Mouse (Mus musculus) cerebellum, postnatal 36 days (tissue): ENCODE measurements around the gene Tjp3.

Experiments
- DNase-seq, 2 experiments: peaks; one replicate each; pipeline ENCODE4 v3.0.0; 2021 to 2022; ENCODE audit warnings: mixed read lengths in 2 of 2

Tjp3 gene

DNA sequence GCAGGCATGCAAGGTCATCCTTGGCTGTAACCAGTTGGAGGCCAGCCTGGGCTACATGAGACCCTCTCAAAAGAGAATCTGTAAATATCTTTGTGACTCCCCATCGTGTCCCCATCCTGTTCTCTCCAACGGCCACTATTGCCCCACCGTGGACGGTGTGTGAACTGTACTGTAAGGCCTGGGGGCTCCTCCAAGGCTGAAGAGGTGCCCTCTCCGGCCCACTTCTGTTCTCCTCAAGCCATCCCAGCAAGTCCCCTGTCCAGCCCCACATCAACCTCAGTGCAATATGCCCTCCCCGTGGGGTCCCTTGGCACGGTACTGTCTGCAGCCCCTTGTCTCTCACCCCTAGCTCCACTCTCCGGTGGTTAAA lies 27.9 kb upstream of the Tjp3 start:
- peak in 1 of 2 experiments; percentile 33 for DNase-seq

DNA sequence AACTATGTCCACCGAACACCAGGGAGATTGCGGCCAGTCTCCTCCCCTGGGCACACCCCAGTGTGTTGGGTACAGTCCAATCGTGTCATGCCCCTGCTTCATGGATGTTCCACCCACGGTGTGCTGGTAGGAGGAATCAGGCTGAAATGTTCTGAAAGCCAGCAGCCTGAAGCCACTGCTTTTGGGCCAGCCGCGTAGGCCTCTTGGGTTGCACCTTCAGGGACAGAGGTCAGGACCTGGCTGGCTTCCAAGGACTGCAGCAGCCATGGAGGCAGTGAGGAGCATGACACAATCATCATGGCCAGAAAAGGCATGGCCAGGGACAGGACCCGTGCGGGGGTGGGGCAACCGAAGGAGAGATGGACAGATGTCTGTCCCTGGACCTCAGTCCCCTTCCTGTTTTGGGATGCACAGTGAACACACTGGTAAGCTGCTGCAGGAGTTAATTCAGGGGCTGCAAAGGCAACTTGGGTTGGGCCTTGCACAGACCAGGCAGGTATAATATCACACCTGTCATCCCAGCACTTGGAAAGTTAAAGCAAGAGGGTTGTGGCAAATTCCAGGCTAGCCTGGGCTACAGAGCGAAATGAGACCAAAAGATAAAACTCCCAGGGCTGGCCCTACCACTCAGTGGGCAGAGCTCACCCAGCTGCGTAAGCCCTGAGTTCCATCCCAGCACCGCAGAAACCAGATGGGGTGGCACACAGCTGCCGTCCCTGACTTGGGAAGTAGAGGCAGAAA lies 27.4 kb upstream of the Tjp3 start:
- DNase-seq = peak; percentile 46 to 55

DNA sequence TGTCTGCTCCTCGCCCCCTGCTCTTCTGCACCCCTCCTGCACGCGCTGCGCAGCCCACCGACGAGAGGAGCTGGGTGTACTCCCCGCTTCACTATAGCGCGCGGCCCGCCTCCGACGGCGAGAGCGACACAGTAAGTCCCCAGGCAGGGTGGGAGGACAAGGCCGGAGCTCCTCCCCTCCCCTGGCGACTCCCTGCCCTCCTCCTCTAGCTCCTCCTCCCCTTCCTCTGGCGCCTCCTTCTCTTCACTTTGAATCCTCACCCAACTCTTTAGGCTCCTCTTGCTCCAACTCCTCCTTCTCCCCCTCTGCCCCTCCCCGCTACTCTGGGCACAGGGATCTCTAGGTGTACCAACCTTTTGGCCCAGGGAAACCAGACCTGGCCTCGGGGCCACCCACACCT lies 25.9 kb upstream of the Tjp3 start:
- no peak for DNase-seq

DNA sequence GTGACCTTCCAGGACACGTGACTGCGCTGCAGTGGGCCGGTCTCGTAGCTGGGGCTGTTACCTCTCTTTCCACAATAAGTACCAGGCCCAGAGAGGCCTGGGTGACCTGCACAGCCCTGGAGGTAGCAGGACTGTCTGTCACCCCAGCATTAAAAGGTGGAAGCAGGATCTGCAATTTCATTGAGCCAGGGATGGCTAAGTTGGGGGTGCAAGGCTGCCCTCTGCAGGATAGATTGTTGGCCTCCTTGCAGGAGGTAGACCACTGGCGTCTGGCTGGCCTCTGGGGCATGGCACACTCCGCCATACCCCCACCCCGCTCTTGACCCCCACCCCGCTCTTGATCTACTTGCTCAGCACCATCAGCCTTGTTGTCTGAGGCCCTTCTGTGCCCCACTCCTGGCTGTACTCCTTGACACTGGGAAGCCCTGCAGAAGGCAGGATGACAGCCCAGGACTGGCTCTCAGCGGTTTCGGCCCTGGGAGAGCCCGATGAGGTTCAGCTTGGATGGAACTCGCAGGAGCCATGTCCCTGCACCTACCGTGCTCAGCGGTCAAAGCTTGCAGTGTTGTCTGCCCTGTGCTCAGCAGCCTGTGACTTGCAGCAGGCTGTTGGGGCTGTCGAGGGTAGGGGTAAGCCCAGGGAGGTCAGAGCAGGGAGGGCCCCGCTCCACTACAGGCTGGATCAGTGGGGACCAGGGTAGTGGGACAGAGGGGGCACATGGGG lies 25.1 kb upstream of the Tjp3 start:
- DNase-seq = peak in 1 of 2 experiments; percentile 36

DNA sequence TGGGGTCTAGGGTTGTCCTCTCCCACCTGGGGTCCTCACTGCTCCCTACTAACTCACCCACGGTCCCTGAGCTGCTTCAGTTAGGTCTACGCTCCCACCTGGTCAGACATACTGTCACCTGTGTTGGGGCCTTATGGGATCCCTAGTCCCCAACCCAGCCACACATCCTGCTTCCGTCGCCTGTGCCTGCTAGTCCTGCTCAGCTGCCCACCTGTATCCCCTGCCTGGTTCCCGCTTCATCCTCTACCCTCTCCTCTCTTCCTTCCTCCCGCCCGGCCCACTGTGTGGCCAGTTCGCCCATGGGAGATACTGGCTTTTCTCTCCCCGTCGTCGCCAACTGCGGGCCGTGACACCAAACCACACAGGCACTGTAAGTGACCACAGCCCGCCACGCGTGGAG lies 24.2 kb upstream of the Tjp3 start:
- DNase-seq = no peak

DNA sequence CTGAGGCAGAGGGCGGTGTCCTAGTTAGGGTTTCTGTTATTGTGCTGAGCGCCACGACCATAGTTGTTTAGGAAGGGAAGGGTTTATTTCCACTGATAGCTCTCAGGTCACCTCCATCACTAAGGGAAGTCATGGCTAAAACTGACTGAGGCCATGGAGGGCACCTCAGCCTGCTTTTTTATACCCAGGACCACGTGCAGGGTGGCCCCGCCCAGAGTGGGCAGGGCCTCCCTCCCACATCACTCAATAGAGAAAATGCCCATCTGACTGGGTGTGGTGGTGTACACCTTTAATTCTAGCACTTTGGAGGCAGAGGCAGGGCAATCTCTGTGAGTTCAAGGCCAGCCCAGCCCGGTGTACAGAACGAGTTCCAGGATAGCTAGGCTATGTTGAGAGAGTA lies 22.8 kb upstream of the Tjp3 start:
- no peak for DNase-seq

DNA sequence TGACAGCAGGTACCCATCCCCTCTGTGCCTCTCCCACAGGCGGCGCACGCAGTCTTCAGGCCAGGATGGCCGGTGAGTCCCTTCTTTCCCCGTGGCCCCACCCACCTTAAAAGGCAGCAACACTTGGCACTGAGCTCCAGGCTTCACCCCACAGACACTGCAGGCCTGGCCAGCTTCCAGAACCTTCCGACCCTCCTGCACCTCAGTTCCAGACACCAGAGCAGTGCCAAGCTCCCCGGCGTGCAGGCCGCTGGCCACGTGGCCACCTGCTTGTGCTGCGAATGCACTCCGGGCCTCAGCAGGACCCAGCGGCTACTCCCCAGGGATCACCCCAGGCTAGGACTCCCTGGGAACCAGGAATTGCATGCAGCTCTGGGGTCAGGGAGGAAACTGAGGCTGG lies 22.2 kb upstream of the Tjp3 start:
- DNase-seq = no peak

DNA sequence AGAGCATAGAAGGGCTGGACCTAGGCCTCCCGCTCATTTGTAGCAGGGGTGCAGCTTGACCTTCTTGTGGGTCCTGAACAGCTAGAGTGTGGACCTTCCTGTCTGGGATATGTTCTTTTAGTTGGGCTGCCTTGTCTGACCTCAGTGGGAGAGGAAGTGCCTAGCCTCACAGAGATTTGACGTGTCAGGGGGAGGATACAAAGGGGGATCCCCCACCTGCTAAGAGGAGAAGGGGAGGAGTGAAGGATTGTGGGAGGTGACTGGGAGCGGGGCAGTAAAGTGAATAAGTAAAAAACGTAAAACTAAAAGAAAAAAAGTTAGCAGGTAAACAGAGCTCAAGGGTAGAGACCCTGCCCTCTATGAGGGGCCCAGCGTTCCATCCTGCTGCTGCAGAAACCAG lies 18.2 kb upstream of the Tjp3 start:
- DNase-seq = no peak

DNA sequence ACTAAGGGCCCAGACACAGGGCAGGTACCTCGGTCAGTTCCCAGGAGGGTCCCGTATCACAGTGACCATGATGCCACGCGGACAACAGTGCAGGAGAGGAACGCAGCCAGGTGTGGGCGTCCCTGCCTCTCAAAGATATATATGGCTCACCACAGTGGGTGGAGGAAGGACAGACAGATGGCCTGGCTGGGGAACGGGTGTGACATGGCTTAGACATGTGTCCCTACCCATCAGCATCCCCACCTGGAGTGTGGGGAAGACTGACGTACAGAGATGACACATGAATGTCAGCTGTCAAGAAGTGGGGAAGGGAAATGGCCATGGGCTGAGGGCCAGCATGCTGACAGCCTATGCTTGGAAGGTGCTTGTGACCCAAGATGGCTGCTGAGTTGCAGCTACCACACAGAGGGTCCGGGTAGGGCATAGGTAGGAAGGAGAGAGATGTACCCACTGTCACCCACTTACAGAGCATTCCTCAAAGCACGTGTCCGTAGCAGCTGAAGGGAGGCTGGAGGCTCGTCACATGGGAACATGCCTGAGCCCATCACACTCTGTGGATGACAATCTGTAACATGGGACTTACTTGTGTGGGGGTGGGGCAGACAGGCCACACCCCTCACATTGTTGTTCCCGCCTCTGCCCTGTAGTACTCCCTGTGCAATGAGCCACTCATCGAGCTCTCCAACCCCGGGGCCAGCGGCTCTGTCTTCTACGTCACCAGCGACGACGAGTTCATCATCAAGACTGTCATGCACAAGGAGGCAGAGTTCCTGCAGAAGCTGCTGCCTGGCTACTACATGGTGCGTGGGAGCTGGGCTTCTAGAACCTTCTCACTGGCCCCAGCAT lies 15.7 kb upstream of the Tjp3 start:
- DNase-seq = no peak

DNA sequence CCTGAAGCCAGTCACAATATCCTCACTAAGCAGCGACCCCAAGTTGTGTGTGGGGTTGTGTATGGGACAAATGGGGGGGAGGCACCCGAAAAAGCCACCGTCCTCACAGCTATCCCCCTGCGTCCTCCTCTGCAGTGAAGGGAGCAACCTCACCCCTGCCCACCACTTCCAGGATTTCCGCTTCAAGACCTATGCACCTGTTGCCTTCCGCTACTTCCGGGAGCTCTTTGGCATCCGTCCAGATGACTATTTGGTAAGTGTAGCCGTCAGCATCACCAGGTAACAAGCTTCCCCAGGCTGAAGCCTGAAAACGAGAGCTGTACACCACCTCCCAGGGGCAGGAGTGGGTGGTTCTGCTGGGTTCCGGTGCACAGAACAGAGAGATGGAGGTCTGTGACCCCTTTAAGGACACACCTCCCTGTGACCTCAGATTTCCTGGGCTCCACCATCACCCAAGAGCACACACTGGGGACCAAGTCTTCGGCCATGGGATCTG lies 14.8 kb upstream of the Tjp3 start:
- DNase-seq = no peak

DNA sequence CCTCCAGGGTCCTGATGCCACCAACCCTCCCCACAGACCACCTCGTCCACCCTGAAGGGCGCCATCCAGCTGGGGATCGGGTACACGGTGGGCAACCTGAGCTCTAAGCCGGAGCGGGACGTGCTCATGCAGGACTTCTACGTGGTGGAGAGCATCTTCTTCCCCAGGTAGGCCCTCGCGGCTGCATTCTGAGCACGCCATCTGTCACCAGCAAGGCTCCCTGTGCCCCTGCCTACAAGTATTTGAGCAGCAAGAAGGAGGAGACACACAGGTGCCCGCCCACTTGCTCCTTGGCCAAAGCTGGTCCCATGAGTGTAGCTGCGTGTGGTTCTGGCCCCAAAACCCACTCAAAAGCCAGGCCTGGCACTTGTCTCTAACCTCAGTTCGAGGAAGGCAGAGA lies 14.3 kb upstream of the Tjp3 start:
- DNase-seq = peak; percentile 58

DNA sequence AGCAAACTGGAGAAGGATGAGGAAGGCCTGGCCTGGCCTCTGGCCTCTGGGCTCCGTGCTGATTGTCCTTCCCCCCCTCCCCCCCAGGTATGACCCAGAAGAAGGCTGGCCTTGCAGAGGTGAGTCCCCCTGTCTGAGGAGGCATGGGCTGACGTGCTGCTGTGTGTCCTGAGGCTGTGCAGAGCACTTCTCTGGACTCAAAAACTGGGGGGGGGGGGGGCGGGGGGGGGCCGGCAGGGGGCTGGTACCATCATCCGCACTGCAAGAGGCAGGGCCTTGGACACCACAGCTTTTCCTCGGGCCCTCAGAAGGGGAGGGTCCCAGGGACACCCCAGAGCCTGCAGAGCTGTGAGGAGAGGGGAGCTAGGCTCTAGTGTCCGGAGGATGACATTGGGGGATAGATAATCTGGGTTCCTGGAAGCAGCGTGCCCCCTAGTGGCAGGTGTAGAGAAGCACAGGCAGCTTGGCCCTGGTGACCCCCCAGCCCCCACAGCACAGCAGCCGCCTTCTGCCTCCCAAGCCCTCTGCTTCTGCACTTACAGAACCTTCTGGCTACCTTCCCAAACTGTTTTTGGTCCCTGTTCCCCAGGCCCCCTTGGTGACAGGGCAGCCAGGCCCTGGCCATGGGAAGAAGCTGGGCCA lies 13.3 kb upstream of the Tjp3 start:
- peak; percentile 72 to 75 for DNase-seq

DNA sequence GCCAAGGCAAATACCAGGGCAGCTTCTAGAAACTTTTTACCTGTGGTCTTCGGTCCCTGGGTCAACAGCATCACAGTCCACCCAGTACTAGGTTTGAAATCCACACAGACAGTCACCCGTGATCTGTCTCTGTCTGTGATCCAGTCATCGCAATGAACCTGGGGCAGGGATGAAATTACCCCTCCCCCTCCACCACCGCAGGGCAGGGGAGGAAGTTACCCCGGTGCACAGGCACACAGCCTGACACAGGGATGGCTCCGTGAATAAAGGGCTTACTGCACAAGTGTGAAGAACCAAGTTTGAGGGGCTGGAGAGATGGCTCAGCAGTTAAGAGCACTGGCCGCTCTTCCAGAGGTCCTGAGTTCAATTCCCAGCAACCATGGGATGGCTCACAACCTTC lies 12.4 kb upstream of the Tjp3 start:
- no peak for DNase-seq

DNA sequence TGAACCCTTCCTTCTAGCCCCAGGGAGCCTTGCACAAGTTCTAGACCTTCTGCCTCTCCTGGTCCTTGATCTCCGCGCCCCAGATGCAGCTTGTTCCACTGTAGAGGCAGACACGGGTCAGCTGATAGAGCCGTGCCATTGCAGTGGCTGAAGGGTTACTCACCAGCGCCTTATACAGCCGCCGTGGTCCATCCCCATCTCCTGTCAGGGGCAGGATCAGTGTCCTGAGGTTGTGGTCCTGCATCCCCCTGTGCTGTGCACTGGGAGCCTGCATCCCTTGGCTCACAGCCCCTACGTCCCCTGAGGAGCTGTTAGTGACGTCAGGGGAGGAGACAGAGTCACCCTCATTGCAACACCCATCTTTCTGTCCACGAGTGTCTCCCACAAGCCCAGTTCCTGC lies 11.9 kb upstream of the Tjp3 start:
- DNase-seq = no peak

DNA sequence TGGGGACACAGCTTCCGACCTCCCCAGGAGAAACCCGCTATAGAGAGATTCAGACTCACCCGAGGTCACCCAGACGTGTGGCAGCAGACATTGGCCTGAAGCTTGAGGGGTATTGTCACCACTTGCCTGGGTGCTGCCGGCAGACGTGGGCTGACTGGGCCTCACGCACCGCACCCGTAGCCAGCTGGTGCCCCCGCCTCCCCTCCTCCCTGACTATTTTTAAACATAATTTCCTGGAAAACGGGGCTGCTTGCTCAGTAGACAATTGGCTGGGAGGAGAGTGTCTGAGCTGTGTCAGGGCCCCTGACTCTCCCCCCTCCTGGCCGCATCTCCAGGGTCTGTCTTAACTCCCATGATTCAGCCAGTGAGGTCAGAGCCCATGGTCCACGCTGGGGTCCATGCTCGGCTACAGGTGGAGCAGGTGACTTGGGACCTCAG lies 11.4 kb upstream of the Tjp3 start:
- no peak for DNase-seq

DNA sequence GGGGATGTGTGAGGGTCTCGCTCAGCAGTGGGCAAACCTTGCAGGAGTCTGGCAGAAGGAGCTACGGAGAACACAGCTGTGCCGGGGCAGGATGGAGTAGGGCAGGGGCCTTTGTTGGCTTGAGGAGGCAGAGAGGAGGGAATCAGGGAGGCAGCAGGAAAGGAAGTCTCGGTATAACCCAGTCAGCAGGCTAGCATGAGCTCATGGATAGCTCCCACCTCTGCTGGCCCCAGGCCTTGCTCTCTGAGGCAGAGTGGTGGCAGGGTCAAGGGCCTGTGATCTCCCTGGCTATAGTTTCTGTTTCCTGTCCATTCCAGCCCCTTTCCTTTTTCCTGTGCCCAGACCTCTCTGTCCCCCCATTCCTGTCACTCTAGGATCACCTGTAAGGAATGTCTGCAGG lies 10.9 kb upstream of the Tjp3 start:
- no peak for DNase-seq

DNA sequence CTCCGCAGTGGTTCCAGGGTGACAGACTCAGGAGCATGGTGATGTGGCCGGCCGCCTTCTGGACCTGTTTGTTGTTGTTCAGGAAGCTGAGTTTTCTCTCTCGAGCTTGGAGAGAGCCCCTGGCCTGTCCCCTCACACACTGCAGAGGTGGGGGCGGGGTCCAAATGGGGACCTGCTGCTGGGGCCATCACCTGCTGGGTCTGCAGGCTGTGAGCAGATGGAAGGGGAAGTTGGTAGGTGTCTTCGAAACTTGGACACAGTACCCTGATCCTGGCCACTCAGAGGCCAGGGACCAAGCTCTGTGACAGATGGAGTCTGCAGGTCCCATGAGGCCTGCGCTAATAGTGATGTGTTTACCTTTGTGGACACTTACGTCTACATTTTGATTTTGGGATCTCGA lies 9.9 kb upstream of the Tjp3 start:
- peak; percentile 74 to 76 for DNase-seq

DNA sequence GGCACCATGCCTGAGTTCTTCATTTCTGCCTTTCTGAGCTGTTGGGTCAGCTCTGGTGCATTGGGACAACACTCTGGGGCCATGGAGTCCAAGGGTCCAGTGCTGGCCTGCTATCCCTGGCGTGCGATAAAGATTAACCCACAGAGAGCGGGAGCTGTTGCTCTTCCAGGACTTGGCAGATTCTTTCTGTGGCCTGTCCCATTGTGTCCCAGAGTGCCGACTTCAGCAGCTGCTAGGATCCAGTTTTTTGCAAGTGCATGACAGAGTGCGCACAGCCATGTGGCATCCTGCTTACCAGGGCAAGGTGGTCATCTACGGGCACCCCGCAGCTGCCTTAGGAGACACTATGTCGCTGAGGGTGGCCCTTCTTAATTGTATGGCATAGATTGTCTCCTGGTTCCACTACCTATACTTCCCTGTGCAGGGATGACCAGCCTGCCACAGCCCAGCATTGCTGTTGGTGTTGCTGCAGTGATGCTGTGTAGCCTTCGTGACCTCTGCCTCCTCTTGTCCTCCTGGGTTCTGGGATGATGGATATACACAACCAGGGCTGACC lies 9.0 kb upstream of the Tjp3 start:
- no peak for DNase-seq

DNA sequence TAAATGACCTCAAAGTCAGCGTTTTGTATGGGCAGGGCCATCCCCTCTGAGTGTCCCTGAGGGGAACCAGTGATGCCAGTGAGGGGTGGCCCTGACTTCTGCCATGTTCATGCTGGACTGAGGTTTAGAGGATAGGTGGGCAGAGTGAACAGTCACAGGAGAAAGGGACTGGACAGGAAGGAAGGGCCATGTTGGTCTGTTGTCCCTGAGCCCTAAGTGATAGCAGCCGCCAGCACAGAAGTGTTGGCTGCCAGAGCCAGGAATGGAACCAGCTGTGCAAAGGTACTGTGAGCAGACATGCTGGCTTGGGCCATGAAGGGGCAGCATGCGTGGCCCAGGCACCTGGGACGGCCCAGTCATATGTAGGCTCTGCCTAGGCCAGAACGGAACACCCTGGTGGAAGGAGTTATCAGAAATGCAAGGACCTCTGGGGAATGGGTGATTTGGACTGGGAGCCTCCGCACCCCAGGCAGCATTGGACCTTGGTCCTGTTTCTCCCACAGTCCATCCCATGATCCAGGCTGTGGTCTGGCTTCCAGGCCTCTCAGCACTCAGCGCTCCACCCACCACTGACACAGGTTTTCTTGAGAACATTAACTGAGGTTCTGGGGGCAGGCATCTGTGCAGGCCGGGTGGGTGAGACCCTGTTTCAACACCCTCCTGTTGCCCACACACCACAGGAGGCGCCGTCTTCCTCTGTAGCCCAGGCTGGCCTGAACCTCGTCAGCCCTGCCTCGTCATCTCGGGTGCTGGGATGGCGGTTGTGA lies 8.4 kb upstream of the Tjp3 start:
- no peak for DNase-seq

DNA sequence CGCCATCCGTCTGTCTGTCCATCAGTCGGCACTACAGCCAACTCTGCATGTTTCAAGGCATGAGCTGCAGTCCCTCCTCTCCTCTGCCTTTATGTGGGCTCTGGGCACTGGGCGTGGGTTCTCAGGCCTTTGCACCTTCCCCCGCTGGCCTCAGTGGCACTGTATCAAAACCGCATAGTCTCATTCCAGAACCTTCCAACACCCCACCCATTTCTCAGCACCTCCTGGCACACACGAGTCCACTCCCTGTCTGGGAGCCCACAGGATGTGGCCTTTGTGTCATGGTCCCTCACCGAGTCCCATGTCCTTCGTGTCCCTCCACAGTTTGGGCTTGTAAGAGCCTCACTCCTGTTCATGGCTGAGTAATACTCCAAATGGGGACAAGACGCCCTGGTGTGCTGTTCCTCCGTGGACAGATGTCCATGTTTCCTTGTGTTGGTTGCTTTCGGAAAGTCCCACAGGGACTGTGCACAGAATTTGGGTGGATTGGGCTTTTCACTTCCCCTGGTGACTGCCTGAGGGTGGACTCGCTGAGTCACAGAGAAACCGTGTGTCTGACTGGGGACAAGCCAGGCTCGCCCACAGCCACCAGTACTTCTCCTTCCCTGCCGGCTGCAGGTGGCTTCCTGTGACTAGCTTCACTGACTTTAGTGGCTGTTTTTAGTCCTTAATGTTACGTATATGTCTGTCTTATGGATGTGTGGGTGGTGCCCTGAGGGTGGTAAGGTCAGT lies 7.2 kb upstream of the Tjp3 start:
- no peak for DNase-seq

DNA sequence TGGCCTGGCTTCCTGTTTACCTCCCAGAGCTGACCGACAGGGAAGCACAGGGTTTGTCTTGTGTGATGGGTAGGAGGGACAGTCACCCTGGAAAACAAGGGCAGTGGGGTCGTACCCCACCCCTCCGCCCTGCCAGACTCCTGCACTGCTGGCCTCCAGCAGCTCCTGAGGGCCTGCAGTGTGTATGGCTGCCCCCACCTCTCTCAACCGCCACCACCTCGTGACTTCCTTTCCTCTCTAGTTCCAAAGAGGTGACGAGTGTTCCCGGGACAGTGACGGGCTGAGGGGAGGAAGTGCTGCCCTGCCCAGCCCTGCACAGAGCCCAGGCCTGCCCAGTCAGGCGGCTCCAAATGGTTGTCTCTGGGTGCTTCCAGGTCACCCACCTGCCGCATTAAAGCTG lies 6.5 kb upstream of the Tjp3 start:
- no peak for DNase-seq
